Mouse (Mus musculus) ZHBTc4 (cell line): ENCODE measurements around the gene Clock.

Experiments
- DNase-seq: peaks from one replicate; pipeline ENCODE4 v3.0.0-alpha.2; 2011; ENCODE audit warnings: low read depth, low spot score

Gene Clock

GRCm38 (mm10) chr5:76179791-76180190 lies 124.8 kb downstream of the Clock start:
- no peak for DNase-seq

GRCm38 (mm10) chr5:76179171-76179570 lies 125.4 kb downstream of the Clock start:
- no peak for DNase-seq

DNA sequence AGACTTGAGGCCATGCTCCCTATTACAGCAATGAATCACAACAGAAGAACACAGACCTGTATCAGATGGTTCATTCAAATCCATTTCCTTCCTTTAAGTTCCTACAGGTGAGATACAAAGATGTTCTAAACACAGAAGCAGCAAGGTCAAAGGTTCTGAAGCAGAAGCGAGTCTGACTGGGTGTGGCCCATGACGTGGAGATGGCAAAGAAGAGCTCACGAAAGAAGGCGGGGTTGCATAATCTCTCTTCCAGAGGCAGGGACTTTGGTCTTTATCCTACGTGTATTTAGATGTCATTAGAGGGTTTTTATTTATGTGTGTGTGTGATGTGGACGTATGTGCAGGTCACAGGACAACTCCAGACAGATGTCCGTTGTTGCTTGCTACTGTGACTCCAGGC lies 126.9 kb downstream of the Clock start:
- peak; percentile 36 for DNase-seq

GRCm38 (mm10) chr5:76176841-76177240 lies 127.8 kb downstream of the Clock start:
- DNase-seq: no peak

- peak; percentile 46 for DNase-seq
These were observed 128.2 kb downstream of the Clock start for GRCm38 (mm10) chr5:76176411-76176810.

DNA sequence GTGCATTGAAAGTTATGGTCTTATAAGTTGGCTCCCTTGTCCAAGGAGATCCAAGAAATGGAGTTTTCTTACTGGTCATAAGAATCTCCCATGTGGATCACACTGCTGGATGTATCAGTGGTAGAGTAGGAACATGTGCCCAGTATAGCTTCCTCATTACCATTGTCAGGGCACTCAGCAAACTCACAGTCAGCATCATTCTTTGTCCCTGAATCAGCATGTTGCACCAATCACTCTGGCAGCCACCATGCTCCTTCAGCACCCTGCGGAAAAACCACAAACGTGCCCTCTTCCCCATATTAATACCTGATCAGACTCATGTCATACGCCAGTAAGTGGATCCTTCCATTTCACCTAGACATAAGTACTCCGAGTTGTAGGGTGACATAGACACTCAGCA lies 129.5 kb downstream of the Clock start:
- no peak for DNase-seq

- no peak for DNase-seq
These were observed 133.6 kb downstream of the Clock start for GRCm38 (mm10) chr5:76171039-76171438.

DNA sequence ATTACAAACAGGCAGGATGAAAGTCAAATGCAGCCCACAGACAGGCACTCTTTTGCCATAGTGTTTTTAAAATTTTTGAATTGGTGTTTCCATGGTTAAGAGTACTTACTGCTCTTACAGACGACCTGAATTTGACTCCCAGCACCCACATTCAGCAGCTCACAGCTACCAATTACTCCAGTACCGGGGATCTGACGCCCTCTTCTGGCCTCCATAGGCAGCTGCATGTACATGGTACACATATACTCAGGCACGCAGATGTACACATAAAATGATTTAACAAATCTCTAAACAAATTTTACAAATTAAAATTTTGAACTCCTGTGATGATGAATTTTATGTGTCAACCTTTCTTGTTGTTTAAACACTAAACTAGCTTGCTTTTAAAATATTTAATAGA lies 134.1 kb downstream of the Clock start:
- peak; percentile 72 for DNase-seq

DNA sequence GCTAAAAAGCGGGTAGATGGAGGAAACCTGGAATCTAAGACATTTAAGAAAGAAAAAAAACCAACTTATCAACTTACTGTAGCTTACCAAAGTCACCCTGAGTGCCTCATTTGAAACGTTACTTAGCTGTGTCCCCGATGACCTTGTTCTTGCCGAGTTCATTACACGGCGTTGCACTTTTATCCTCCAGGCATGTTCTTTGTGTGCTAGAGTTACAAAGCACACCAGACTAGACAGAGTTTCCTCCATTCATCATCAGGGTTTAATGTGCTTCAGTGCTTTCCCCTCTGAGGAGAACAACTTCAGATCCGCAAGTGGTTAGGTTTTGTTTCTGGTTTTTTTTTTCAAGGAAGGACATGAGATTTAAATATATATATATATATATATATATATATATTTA lies 139.8 kb downstream of the Clock start:
- DNase-seq: peak; percentile 27

DNA sequence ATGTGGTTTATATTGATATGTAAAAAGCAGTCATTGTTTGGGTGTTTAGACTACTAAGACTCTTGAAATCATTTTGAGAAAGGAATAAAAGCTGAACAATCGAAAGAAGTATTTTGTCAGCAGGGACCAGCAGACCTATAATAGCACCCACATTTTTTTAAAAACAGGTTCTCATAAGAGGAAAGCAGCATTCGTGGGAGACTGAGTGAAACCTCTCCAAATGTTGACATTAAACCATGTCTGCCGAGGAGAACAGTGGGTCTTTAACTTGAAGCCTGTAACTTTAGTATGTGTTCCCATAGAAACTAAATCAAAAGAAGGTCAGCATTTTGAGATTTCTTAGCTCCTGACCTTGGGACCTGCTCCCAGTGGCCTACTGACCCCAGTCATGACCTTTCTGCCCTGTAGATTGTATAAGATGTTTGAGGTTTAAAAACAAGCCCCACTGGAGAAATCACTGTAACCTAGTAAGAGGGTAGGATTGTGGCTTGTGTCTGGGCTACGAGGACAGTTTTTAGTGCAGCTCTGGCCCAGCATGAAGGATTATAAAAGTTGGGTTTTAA lies 140.7 kb downstream of the Clock start:
- DNase-seq: no peak

GRCm38 (mm10) chr5:76162926-76163325 lies 141.7 kb downstream of the Clock start:
- no peak for DNase-seq

DNA sequence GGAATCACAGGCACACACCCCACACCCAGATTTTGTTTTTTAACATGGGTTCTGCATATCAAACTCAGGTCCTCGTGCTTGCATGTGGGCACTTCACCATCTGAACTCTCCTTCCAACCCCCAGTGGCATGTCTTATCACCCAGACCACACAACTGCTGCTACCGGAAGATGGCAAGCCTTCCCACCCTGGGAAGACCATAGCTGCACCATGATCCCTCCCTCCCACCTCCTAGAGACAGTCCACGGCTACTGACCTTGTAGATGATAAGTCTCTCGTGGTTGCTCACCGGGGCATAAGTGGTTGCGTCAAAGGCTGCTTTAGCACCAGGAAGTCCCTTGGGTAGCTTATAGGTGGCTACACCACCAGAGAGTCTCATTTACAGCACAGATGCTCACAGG lies 143.1 kb downstream of the Clock start:
- DNase-seq: no peak

GRCm38 (mm10) chr5:76160086-76160485 lies 144.5 kb downstream of the Clock start:
- no peak for DNase-seq
